Mouse (Mus musculus) bone marrow macrophage, adult 2 months (primary cell): Measurements from ENCODE around the gene Uckl1.

Experiments used
- CTCF ChIP-seq: IDR thresholded peaks from 2 replicates; pipeline ENCODE4 v1.5.1; 2012; ENCODE audit warnings: low read depth, mild to moderate bottlenecking, low read length, moderate library complexity
- POLR2A ChIP-seq: IDR thresholded peaks from 2 replicates; pipeline ENCODE4 v1.6.1; 2012; ENCODE audit warnings: mild to moderate bottlenecking, low read depth, low read length, borderline replicate concordance

- TF ChIP-seq CTCF (no peak), POLR2A (no peak)
Measured at GRCm38 (mm10) chr2:181588229-181588780, 3.6 kb upstream of the Uckl1 start.
